Mouse (Mus musculus) adrenal gland, postnatal 25 days (tissue): ENCODE results near the gene Srgap2. TPM values are rescaled to one million over a fixed set of nuclear protein-coding genes. Genes with fewer than 3 reads are reported as not detected.
A peak's percentile ranks its signal among the peaks of the same experiment; 100 is the strongest.

Experiments
- DNase-seq: peaks from one replicate; pipeline ENCODE4 v3.0.0; 2021; ENCODE audit warnings: mixed read lengths
- total RNA-seq: library from RNA; stranded (reverse); gene quantifications from 2 replicates; pipeline ENCODE4 v1.2.3, GENCODE M21; 2021

The Srgap2 gene
- total RNA-seq, 1 experiment from 2014 or later: 29.5 TPM

- DNase-seq: no peak
These were observed 53.5 kb downstream of the Srgap2 start for GRCm38 (mm10) chr1:131473631-131474118.

- no peak for DNase-seq
These were observed 56.6 kb downstream of the Srgap2 start for GRCm38 (mm10) chr1:131470597-131470996.

GRCm38 (mm10) chr1:131465855-131466254 is 61.3 kb downstream of the Srgap2 start:
- DNase-seq: no peak

GRCm38 (mm10) chr1:131463953-131464627 is 63.1 kb downstream of the Srgap2 start:
- no peak for DNase-seq

- no peak for DNase-seq
These were observed 64.5 kb downstream of the Srgap2 start for GRCm38 (mm10) chr1:131462541-131463067.

- no peak for DNase-seq
These were observed 66.1 kb downstream of the Srgap2 start for GRCm38 (mm10) chr1:131460914-131461530.

GRCm38 (mm10) chr1:131455355-131455890 is 71.7 kb downstream of the Srgap2 start:
- DNase-seq: no peak

GRCm38 (mm10) chr1:131454386-131454785 is 72.8 kb downstream of the Srgap2 start:
- DNase-seq: no peak

GRCm38 (mm10) chr1:131453335-131453734 is 73.8 kb downstream of the Srgap2 start:
- DNase-seq: no peak

- DNase-seq: no peak
These were observed 78.8 kb downstream of the Srgap2 start for GRCm38 (mm10) chr1:131448373-131448772.

GRCm38 (mm10) chr1:131447333-131447732 is 79.8 kb downstream of the Srgap2 start:
- no peak for DNase-seq

- DNase-seq: no peak
These were observed 80.6 kb downstream of the Srgap2 start for GRCm38 (mm10) chr1:131446577-131446976.

- DNase-seq: no peak
These were observed 88.6 kb downstream of the Srgap2 start for GRCm38 (mm10) chr1:131438556-131438955.

GRCm38 (mm10) chr1:131437975-131438374 is 89.2 kb downstream of the Srgap2 start:
- DNase-seq: no peak

- DNase-seq: no peak
These were observed 90.5 kb downstream of the Srgap2 start for GRCm38 (mm10) chr1:131436609-131437008.

GRCm38 (mm10) chr1:131431456-131432246 is 95.5 kb downstream of the Srgap2 start:
- no peak for DNase-seq

GRCm38 (mm10) chr1:131427140-131427821 is 99.9 kb downstream of the Srgap2 start:
- DNase-seq: no peak

GRCm38 (mm10) chr1:131423061-131423460 is 104.1 kb downstream of the Srgap2 start:
- peak; percentile 30 for DNase-seq

- no peak for DNase-seq
These were observed 106.0 kb downstream of the Srgap2 start for GRCm38 (mm10) chr1:131421113-131421512.

- DNase-seq: no peak
These were observed 106.5 kb downstream of the Srgap2 start for GRCm38 (mm10) chr1:131420660-131421059.

GRCm38 (mm10) chr1:131419307-131419706 is 107.8 kb downstream of the Srgap2 start:
- no peak for DNase-seq
